Mouse (Mus musculus): ENCODE results near the gene Spata2. TPM values are rescaled to one million over a fixed set of nuclear protein-coding genes. Genes with fewer than 3 reads are reported as not detected.

Gene Spata2
- polyA plus RNA-seq (2014; fragmentation: Nextera tagmentation; extraction: Ambion mirVana) = 14.6 and 16.0 TPM in 2 replicates

GRCm38 (mm10) chr2:167492713-167493636, at the start of gene Spata2:
Gene Spata2 (minus strand): TSS chr2:167492887.
- H3K27ac ChIP-seq (replicated peaks; ENCODE audit: low read depth, low read length) = peak within 1 kb of the TSS; percentile 92
- DNase-seq (ENCODE audit: low spot score) (peak; percentile 94), ATAC-seq (ENCODE audit: insufficient number of reproducible peaks, low FRiP score, low TSS enrichment, low read depth) (peak; percentile 72)
- H3K36me3 ChIP-seq (ENCODE audit: control insufficient read depth, insufficient read depth, low read length) = no peaks in the 10 kb centered on the region
- peak within 1 kb of the TSS; percentile 76 for H3K4me2 ChIP-seq (ENCODE audit: low read depth, severe bottlenecking)
- H3K27me3 ChIP-seq (ENCODE audit: control insufficient read depth, insufficient read depth, low read length) = no peaks in the 10 kb centered on the region
- peak within 1 kb of the TSS; percentile 85 for H3K9ac ChIP-seq (ENCODE audit: low read length)
- peaks cover 10% of the 10 kb centered on the region; the same call in 1 of the 2 replicates for H3K4me1 ChIP-seq (ENCODE audit: control insufficient read depth, insufficient read depth, low read length)
- peak within 1 kb of the TSS; percentile 94 for H3K4me3 ChIP-seq (ENCODE audit: low read depth, low read length)
- WGBS = 1% methylated on average over 63 of the region's 63 CpGs
- H3K9me3 ChIP-seq (ENCODE audit: control insufficient read depth, low read length) = no peaks in the 10 kb centered on the region

- Histone ChIP-seq H3K27me3 (ENCODE audit: control insufficient read depth, insufficient read depth, low read length) (peaks cover 3% of the 10 kb centered on the region), H3K27ac (replicated peaks; ENCODE audit: low read depth, low read length) (peak overlapping the region; percentile 90), H3K4me1 (ENCODE audit: control insufficient read depth, insufficient read depth, low read length) (peaks cover 63% of the 10 kb centered on the region), H3K4me2 (ENCODE audit: low read depth, severe bottlenecking) (peak overlapping the region; percentile 94), H3K9ac (ENCODE audit: low read length) (peak overlapping the region; percentile 3; the same call in 1 of the 2 replicates), H3K4me3 (ENCODE audit: low read depth, low read length) (peak overlapping the region; percentile 93), H3K36me3 (ENCODE audit: control insufficient read depth, insufficient read depth, low read length) (peaks cover 9% of the 10 kb centered on the region), H3K9me3 (ENCODE audit: control insufficient read depth, low read length) (no peaks in the 10 kb centered on the region)
- 43% methylated on average over 4 of the region's 4 CpGs for WGBS
- ATAC-seq (ENCODE audit: insufficient number of reproducible peaks, low FRiP score, low TSS enrichment, low read depth) = no peak
- no peak for DNase-seq (ENCODE audit: low spot score)
Observed at GRCm38 (mm10) chr2:167542361-167542760, 49.7 kb upstream of the Spata2 start.

- WGBS = 55% methylated on average over 12 of the region's 12 CpGs
- peak overlapping the region; percentile 93 for H3K4me3 ChIP-seq (ENCODE audit: low read depth, low read length)
- peak overlapping the region; percentile 94 for H3K4me2 ChIP-seq (ENCODE audit: low read depth, severe bottlenecking)
- peak overlapping the region; percentile 76 for H3K9ac ChIP-seq (ENCODE audit: low read length)
- peaks cover 5% of the 10 kb centered on the region for H3K27me3 ChIP-seq (ENCODE audit: control insufficient read depth, insufficient read depth, low read length)
- no peaks in the 10 kb centered on the region for H3K9me3 ChIP-seq (ENCODE audit: control insufficient read depth, low read length)
- H3K4me1 ChIP-seq (ENCODE audit: control insufficient read depth, insufficient read depth, low read length) = peaks cover 63% of the 10 kb centered on the region
- DNase-seq (ENCODE audit: low spot score) = no peak
- peaks cover 9% of the 10 kb centered on the region for H3K36me3 ChIP-seq (ENCODE audit: control insufficient read depth, insufficient read depth, low read length)
- H3K27ac ChIP-seq (replicated peaks; ENCODE audit: low read depth, low read length) = peak overlapping the region; percentile 90
- no peak for ATAC-seq (ENCODE audit: insufficient number of reproducible peaks, low FRiP score, low TSS enrichment, low read depth)
Observed at GRCm38 (mm10) chr2:167541761-167542160, 49.1 kb upstream of the Spata2 start.

GRCm38 (mm10) chr2:167541324-167541723, 48.6 kb upstream of the Spata2 start:
- H3K27me3 ChIP-seq (ENCODE audit: control insufficient read depth, insufficient read depth, low read length) = peaks cover 8% of the 10 kb centered on the region
- peaks cover 58% of the 10 kb centered on the region for H3K4me1 ChIP-seq (ENCODE audit: control insufficient read depth, insufficient read depth, low read length)
- peak overlapping the region; percentile 94 for H3K4me2 ChIP-seq (ENCODE audit: low read depth, severe bottlenecking)
- DNase-seq (ENCODE audit: low spot score) (peak; percentile 68), ATAC-seq (ENCODE audit: insufficient number of reproducible peaks, low FRiP score, low TSS enrichment, low read depth) (no peak)
- peak overlapping the region; percentile 93 for H3K4me3 ChIP-seq (ENCODE audit: low read depth, low read length)
- peak overlapping the region; percentile 76 for H3K9ac ChIP-seq (ENCODE audit: low read length)
- peaks cover 9% of the 10 kb centered on the region for H3K36me3 ChIP-seq (ENCODE audit: control insufficient read depth, insufficient read depth, low read length)
- WGBS = 3% methylated on average over 6 of the region's 6 CpGs
- H3K9me3 ChIP-seq (ENCODE audit: control insufficient read depth, low read length) = no peaks in the 10 kb centered on the region
- H3K27ac ChIP-seq (replicated peaks; ENCODE audit: low read depth, low read length) = peak overlapping the region; percentile 90

GRCm38 (mm10) chr2:167540477-167541110, 47.9 kb upstream of the Spata2 start:
- peak; percentile 51 for DNase-seq (ENCODE audit: low spot score)
- 4% methylated on average over 12 of the region's 12 CpGs for WGBS
- no peak for ATAC-seq (ENCODE audit: insufficient number of reproducible peaks, low FRiP score, low TSS enrichment, low read depth)

GRCm38 (mm10) chr2:167539536-167540476, 47.1 kb upstream of the Spata2 start:
- Histone ChIP-seq H3K9me3 (ENCODE audit: control insufficient read depth, low read length) (no peaks in the 10 kb centered on the region), H3K4me2 (ENCODE audit: low read depth, severe bottlenecking) (peak overlapping the region; percentile 94), H3K4me3 (ENCODE audit: low read depth, low read length) (peak overlapping the region; percentile 93), H3K4me1 (ENCODE audit: control insufficient read depth, insufficient read depth, low read length) (peaks cover 57% of the 10 kb centered on the region), H3K27ac (replicated peaks; ENCODE audit: low read depth, low read length) (peak overlapping the region; percentile 90), H3K36me3 (ENCODE audit: control insufficient read depth, insufficient read depth, low read length) (peaks cover 9% of the 10 kb centered on the region), H3K27me3 (ENCODE audit: control insufficient read depth, insufficient read depth, low read length) (peaks cover 8% of the 10 kb centered on the region), H3K9ac (ENCODE audit: low read length) (peak overlapping the region; percentile 76)
- DNase-seq (ENCODE audit: low spot score) = peak; percentile 57
- ATAC-seq (ENCODE audit: insufficient number of reproducible peaks, low FRiP score, low TSS enrichment, low read depth) = no peak
- WGBS = 3% methylated on average over 14 of the region's 14 CpGs

More at GRCm38 (mm10) chr2:167540477-167541110, 47.9 kb upstream of the Spata2 start:
- Histone ChIP-seq H3K9ac (ENCODE audit: low read length) (peak overlapping the region; percentile 76), H3K27ac (replicated peaks; ENCODE audit: low read depth, low read length) (peak overlapping the region; percentile 90), H3K9me3 (ENCODE audit: control insufficient read depth, low read length) (no peaks in the 10 kb centered on the region), H3K4me3 (ENCODE audit: low read depth, low read length) (peak overlapping the region; percentile 93), H3K27me3 (ENCODE audit: control insufficient read depth, insufficient read depth, low read length) (peaks cover 8% of the 10 kb centered on the region), H3K4me1 (ENCODE audit: control insufficient read depth, insufficient read depth, low read length) (peaks cover 57% of the 10 kb centered on the region), H3K36me3 (ENCODE audit: control insufficient read depth, insufficient read depth, low read length) (peaks cover 9% of the 10 kb centered on the region), H3K4me2 (ENCODE audit: low read depth, severe bottlenecking) (peak overlapping the region; percentile 94)

GRCm38 (mm10) chr2:167538671-167539306, 46.1 kb upstream of the Spata2 start:
- Histone ChIP-seq H3K9me3 (ENCODE audit: control insufficient read depth, low read length) (no peaks in the 10 kb centered on the region), H3K27ac (replicated peaks; ENCODE audit: low read depth, low read length) (peak overlapping the region; percentile 73), H3K4me2 (ENCODE audit: low read depth, severe bottlenecking) (peak overlapping the region; percentile 94), H3K27me3 (ENCODE audit: control insufficient read depth, insufficient read depth, low read length) (peaks cover 8% of the 10 kb centered on the region), H3K9ac (ENCODE audit: low read length) (peak overlapping the region; percentile 76), H3K4me3 (ENCODE audit: low read depth, low read length) (peak overlapping the region; percentile 93), H3K36me3 (ENCODE audit: control insufficient read depth, insufficient read depth, low read length) (peaks cover 9% of the 10 kb centered on the region), H3K4me1 (ENCODE audit: control insufficient read depth, insufficient read depth, low read length) (peaks cover 50% of the 10 kb centered on the region)
- DNase-seq (ENCODE audit: low spot score) (peak; percentile 61), ATAC-seq (ENCODE audit: insufficient number of reproducible peaks, low FRiP score, low TSS enrichment, low read depth) (no peak)
- WGBS = 9% methylated on average over 33 of the region's 34 CpGs
